Mouse (Mus musculus) liver, embryonic 15.5 days (tissue): ENCODE measurements at regions not wholly inside any gene's neighbourhood (a gene's known extent, or its start where the extent isn't known, plus 50 kb on each side); places are given as distances from the start of the nearest gene placed in this dataset.

Experiments used
- ATAC-seq: fragments of 200-750 bp; cut with Nextera tagmentation; 2 replicates; pipeline ENCODE4 v1.8.0; 2017; ENCODE audit warnings: moderate number of reproducible peaks, mild to moderate bottlenecking, moderate library complexity; ENCODE audit not compliant: insufficient read depth
- H3K27ac ChIP-seq: fragments of 300-500 bp; sonication (generic); replicated peaks from 2 replicates; pipeline ENCODE4 v1.5.1; 2015; ENCODE audit warnings: mild to moderate bottlenecking, inconsistent platforms
- H3K27me3 ChIP-seq: fragments of 300-500 bp; sonication (generic); 2 replicates; pipeline ENCODE4 v1.6.1; 2015; ENCODE audit warnings: mild to moderate bottlenecking, inconsistent platforms
- H3K36me3 ChIP-seq: fragments of 300-500 bp; sonication (generic); replicated peaks from 2 replicates; pipeline ENCODE4 v1.6.1; 2015; ENCODE audit warnings: moderate library complexity, mild to moderate bottlenecking, inconsistent platforms
- H3K4me1 ChIP-seq: fragments of 300-500 bp; sonication (generic); replicated peaks from 2 replicates; pipeline ENCODE4 v1.6.1; 2015; ENCODE audit warnings: inconsistent platforms
- H3K4me2 ChIP-seq: fragments of 300-500 bp; sonication (generic); 2 replicates; pipeline ENCODE4 v1.6.1; 2015; ENCODE audit warnings: moderate library complexity, mild to moderate bottlenecking, inconsistent platforms
- H3K4me3 ChIP-seq: fragments of 300-500 bp; sonication (generic); replicated peaks from 2 replicates; pipeline ENCODE4 v1.5.1; 2015; ENCODE audit warnings: mild to moderate bottlenecking, inconsistent platforms
- H3K9ac ChIP-seq: fragments of 300-500 bp; sonication (generic); 2 replicates; pipeline ENCODE4 v1.6.1; 2015; ENCODE audit warnings: moderate library complexity, mild to moderate bottlenecking, inconsistent platforms
- H3K9me3 ChIP-seq: fragments of 300-500 bp; sonication (generic); replicated peaks from 2 replicates; pipeline ENCODE4 v1.6.1; 2016; ENCODE audit warnings: inconsistent platforms
- WGBS: fragments of 180-500 bp; shearing (Covaris S2); methylation state at CpG from one replicate; pipeline ENCODE4 v1.1.7; 2015; ENCODE audit warnings: mixed read lengths; ENCODE audit not compliant: insufficient replicate concordance; 5-methylcytosine and 5-hydroxymethylcytosine counted together

DNA sequence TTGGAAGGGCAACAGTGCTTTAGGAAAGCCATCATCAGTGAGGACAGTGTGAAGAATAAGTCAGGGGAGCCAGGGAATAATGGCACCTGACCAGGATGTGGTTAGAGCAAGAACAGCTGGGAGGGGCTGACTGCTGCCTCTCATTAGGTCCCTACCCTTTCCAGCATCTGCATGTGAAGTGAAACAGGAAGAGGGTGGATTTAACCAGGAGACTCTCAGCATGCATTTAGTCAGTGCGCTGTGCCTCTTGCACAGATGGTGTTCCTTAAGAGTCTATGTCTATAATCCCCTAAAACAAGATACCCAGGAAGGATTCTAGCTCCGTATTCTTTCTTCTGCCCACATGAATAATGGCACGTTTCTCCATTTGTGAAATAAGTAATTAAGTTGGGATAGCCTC is 267.9 kb downstream of the Spry2 start:
- H3K4me1 ChIP-seq, result no peaks in the 10 kb centered on the region

DNA sequence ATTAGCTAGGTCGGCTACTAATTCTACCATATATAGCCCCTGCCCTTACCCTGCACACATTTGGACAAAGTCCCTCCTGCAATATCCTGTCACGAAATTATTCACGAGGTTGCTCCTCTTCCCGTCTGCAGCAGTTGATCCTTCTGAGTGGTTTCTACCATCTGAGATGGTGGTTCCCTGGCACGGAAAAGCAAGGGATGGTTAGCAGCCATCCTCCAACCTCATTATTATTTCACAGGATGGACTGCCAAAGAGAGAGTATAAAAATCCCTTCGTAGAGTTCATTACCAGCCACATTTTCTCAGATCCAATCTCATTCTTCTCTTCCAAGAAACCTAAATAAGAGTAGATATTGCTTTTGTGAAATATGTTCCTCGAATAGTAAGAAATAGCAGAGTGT is 272.2 kb downstream of the Spry2 start:
- Histone ChIP-seq H3K27ac (no peak overlapping the region), H3K9ac (no peak overlapping the region), H3K27me3 (no peaks in the 10 kb centered on the region), H3K4me1 (0 out of 2 replicates have a peak, but pooled peaks cover 2% of the 10 kb centered on the region), H3K36me3 (no peaks in the 10 kb centered on the region), H3K4me2 (no peak overlapping the region), H3K4me3 (no peak overlapping the region), H3K9me3 (no peaks in the 10 kb centered on the region)
- WGBS, result 54% methylated on average over 7 of the region's 7 CpGs
- no peak for ATAC-seq

More for the DNA sequence above, 267.9 kb downstream of the Spry2 start:
- Histone ChIP-seq H3K27ac (no peak overlapping the region), H3K4me3 (no peak overlapping the region), H3K9me3 (no peaks in the 10 kb centered on the region), H3K36me3 (no peaks in the 10 kb centered on the region), H3K9ac (no peak overlapping the region), H3K27me3 (no peaks in the 10 kb centered on the region), H3K4me2 (no peak overlapping the region)
- 55% methylated on average over 3 of the region's 3 CpGs for WGBS
- ATAC-seq, result no peak

DNA sequence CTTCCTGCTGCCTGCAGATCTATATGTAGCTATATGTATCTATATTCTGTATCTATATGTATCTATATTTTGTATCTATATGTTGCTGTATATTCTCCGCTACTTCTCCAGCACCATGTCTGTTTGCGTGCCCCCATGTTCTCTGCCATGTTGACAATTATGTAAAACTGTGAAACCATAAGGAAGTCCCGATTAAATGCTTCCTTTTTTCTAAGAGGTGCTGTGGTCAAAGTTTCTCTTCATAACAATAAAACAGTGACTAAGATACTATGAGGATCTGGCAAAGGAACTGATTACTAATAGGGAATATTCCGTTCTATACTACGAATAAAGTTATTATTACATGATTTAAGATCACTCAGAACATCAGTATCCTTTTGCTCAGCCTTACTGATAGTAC is 274.5 kb downstream of the Spry2 start:
- no peak for ATAC-seq
- H3K9me3 ChIP-seq, result no peaks in the 10 kb centered on the region
- no peak overlapping the region for H3K9ac ChIP-seq
- no peak overlapping the region for H3K27ac ChIP-seq
- H3K36me3 ChIP-seq, result no peaks in the 10 kb centered on the region
- H3K4me1 ChIP-seq, result 0 out of 2 replicates have a peak, but pooled peaks cover 2% of the 10 kb centered on the region
- no peak overlapping the region for H3K4me3 ChIP-seq
- H3K4me2 ChIP-seq, result no peak overlapping the region
- 52% methylated on average over 5 of the region's 5 CpGs for WGBS
- H3K27me3 ChIP-seq, result no peaks in the 10 kb centered on the region

DNA sequence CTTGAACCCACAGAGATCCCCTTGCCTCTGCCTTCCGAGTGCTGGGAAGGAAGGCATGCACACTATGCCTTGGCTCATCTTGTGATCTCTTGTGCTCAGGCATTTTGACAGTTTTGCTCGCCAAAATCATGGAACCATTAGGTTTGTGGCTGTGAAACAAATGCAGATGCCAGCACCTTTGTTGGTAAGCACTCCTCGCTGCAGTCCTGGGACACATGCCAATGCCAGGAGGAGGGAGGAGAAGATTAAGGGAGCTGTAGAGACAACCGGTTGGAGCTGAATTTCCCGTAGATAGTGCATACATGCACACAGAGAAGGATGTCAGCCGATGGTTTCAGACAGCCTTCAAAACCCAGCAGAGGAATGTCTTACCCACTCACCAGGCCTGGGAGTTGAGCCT is 275.5 kb downstream of the Spry2 start:
- no peak overlapping the region for H3K9ac ChIP-seq
- no peaks in the 10 kb centered on the region for H3K36me3 ChIP-seq
- no peak overlapping the region for H3K4me2 ChIP-seq
- 64% methylated on average over 6 of the region's 6 CpGs for WGBS
- no peaks in the 10 kb centered on the region for H3K9me3 ChIP-seq
- 0 out of 2 replicates have a peak, but pooled peaks cover 2% of the 10 kb centered on the region for H3K4me1 ChIP-seq
- H3K4me3 ChIP-seq, result no peak overlapping the region
- H3K27me3 ChIP-seq, result no peaks in the 10 kb centered on the region
- H3K27ac ChIP-seq, result no peak overlapping the region
- no peak for ATAC-seq

DNA sequence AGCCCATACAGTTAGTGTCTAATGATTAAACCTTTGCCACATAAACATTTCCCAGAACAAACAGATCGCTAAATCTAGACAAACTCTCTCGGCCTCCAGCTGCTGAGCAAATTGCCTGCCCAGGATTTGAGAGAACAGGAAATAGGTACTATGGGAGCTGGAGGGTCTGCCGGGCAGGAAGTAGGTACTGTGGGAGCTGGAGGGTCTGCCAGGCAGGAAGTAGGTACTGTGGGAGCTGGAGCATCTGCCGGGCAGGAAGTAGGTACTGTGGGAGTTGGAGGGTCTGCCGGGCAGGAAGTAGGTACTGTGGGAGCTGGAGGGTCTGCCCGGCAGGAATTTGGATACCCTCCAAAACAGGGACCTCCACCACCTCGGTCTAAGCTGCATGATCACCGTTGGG is 277.2 kb downstream of the Spry2 start:
- no peaks in the 10 kb centered on the region for H3K36me3 ChIP-seq
- H3K4me3 ChIP-seq, result no peak overlapping the region
- H3K4me1 ChIP-seq, result 0 out of 2 replicates have a peak, but pooled peaks cover 2% of the 10 kb centered on the region
- H3K9me3 ChIP-seq, result no peaks in the 10 kb centered on the region
- no peaks in the 10 kb centered on the region for H3K27me3 ChIP-seq
- no peak for ATAC-seq
- no peak overlapping the region for H3K4me2 ChIP-seq
- 32% methylated on average over 8 of the region's 8 CpGs for WGBS
- H3K27ac ChIP-seq, result no peak overlapping the region
- H3K9ac ChIP-seq, result no peak overlapping the region

DNA sequence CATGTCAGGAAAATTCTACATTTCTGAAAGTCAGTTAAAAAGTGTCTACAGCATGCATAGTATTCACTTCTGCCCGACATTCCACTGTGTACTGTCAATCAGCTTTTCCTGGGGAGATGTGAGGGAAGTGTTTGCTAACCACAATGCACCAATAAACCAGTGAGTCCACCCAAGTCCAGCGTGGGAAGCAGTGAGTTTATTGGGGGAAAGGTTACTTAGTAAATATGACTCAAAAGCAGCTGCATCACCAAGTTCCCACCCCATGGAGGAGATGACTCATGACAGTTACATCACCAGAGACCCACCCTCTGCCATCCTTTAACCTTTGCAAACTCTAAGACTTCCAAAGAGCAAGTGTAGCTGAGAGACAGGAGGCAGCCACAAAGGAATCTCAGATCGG is 280.9 kb downstream of the Spry2 start:
- no peak for ATAC-seq
- Histone ChIP-seq H3K9me3 (no peaks in the 10 kb centered on the region), H3K27ac (no peak overlapping the region), H3K4me1 (0 out of 2 replicates have a peak, but pooled peaks cover 2% of the 10 kb centered on the region), H3K9ac (no peak overlapping the region), H3K36me3 (no peaks in the 10 kb centered on the region), H3K4me2 (no peak overlapping the region), H3K4me3 (no peak overlapping the region), H3K27me3 (no peaks in the 10 kb centered on the region)
- 21% methylated on average over 3 of the region's 3 CpGs for WGBS

DNA sequence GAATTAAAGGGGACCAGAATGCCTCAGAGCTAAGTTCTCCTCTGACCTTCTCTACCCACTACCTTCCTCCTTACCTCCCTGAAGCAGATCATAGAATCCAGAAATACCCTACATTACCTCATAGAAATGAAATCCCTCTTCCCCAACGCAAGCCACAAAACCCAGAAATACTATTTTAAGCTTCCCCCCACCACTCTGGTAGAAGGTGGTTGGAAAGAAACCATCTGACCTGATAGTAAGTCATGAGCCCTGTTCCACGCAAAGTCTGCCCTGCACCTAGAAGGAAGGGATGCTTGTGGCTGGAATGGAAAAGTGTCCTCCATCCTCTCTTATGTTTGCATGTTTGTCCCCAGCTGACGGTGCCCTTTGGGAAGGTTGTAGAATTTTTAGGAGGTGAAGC is 283.8 kb downstream of the Spry2 start:
- Histone ChIP-seq H3K36me3 (no peaks in the 10 kb centered on the region), H3K4me3 (no peak overlapping the region), H3K27ac (no peak overlapping the region), H3K9ac (no peak overlapping the region), H3K4me2 (no peak overlapping the region), H3K9me3 (no peaks in the 10 kb centered on the region), H3K4me1 (no peaks in the 10 kb centered on the region), H3K27me3 (no peaks in the 10 kb centered on the region)
- WGBS, result 48% methylated on average over 3 of the region's 3 CpGs
- no peak for ATAC-seq

DNA sequence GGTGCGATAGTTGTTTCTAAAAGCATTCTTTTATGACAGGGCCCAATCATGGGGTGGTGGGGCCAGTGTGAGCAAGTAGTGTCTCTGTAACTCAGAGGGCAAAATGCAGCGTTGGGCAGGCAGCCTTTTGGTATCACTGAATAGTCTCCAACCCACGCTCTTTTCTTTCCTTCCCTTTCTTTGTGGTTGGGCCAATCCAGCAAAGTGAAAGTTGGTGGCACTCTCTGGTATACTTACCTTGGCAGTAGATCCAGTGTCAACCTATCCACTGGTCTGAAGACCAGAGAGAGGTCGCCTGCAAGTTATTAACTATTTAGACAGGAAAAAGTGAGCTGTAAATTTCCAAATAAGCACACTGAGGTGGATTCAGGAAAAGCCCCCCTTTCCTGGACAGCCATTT is 287.8 kb downstream of the Spry2 start:
- ATAC-seq, result no peak
- no peaks in the 10 kb centered on the region for H3K36me3 ChIP-seq
- H3K4me1 ChIP-seq, result no peaks in the 10 kb centered on the region
- H3K27ac ChIP-seq, result no peak overlapping the region
- no peak overlapping the region for H3K4me3 ChIP-seq
- H3K27me3 ChIP-seq, result no peaks in the 10 kb centered on the region
- no peaks in the 10 kb centered on the region for H3K9me3 ChIP-seq
- WGBS, result 49% methylated on average over 4 of the region's 4 CpGs
- no peak overlapping the region for H3K9ac ChIP-seq
- H3K4me2 ChIP-seq, result no peak overlapping the region

DNA sequence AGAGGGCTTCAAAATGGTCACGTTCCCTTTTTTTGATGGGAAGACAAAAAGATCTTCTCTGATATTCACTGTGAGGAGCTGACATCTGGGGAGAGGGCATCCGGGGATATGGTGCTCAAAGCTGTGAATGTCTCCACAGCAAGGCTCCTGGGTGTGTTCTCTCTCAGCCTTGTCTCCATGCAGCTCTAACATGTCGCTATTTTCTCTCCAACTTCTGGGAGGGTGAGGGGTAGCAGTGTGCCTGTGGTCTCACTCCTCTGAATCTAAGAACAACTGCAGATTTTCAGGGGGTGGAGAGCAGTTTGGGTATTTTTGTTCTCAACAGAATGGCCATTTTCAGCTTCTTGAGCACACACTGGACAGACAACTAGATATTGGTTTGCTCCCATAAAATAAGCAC is 290.1 kb downstream of the Spry2 start:
- 40% methylated on average over 3 of the region's 3 CpGs for WGBS
- Histone ChIP-seq H3K4me3 (no peak overlapping the region), H3K36me3 (no peaks in the 10 kb centered on the region), H3K4me1 (no peaks in the 10 kb centered on the region), H3K4me2 (no peak overlapping the region), H3K9me3 (no peaks in the 10 kb centered on the region), H3K27me3 (no peaks in the 10 kb centered on the region), H3K27ac (no peak overlapping the region), H3K9ac (no peak overlapping the region)
- no peak for ATAC-seq

DNA sequence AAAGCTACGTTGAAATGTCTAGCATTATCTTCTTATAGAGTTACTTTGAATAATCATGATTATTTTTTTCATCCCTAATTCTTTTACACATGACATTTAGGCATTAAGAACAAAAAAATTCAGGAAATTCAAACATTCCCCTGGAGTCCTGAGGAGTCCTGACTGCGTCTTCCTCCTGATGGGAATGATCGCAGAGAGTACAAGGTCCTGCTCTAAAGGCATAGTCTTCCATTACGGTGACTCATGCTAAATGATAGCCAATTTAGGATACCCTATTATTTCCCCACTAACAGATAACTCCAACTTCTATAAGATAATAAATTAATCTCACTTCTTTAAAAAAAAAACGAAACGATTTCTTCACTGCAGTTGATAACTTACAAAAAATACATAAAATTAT is 292.2 kb downstream of the Spry2 start:
- ATAC-seq, result no peak
- no peaks in the 10 kb centered on the region for H3K36me3 ChIP-seq
- H3K4me1 ChIP-seq, result no peaks in the 10 kb centered on the region
- H3K27me3 ChIP-seq, result no peaks in the 10 kb centered on the region
- no peak overlapping the region for H3K4me3 ChIP-seq
- H3K9ac ChIP-seq, result no peak overlapping the region
- no peaks in the 10 kb centered on the region for H3K9me3 ChIP-seq
- no peak overlapping the region for H3K4me2 ChIP-seq
- no peak overlapping the region for H3K27ac ChIP-seq
- WGBS, result 74% methylated on average over 6 of the region's 6 CpGs

DNA sequence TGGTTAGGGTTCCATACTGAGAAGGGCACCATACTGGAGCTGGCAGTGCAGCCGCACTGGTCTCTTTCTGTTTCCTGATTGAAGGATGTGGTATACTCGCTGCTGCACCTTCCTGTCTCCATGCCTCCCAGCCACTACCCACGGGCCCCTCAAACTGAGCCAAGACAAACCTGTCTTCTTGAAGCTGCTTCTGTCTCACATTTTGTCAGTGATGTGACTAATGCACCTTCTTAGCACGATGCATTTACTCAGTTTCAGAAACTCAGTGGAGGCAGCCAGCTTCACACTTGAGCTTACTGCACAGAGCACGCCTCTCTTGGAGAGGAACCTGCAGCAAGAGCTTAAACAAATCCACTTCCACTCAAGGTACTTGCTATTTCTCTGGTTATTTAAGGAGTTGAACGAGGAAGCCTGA is 293.6 kb downstream of the Spry2 start:
- Histone ChIP-seq H3K36me3 (no peaks in the 10 kb centered on the region), H3K9me3 (no peaks in the 10 kb centered on the region), H3K27me3 (no peaks in the 10 kb centered on the region), H3K4me2 (no peak overlapping the region), H3K4me1 (no peaks in the 10 kb centered on the region), H3K4me3 (no peak overlapping the region), H3K9ac (no peak overlapping the region), H3K27ac (no peak overlapping the region)
- WGBS, result 29% methylated on average over 6 of the region's 6 CpGs
- ATAC-seq, result no peak

DNA sequence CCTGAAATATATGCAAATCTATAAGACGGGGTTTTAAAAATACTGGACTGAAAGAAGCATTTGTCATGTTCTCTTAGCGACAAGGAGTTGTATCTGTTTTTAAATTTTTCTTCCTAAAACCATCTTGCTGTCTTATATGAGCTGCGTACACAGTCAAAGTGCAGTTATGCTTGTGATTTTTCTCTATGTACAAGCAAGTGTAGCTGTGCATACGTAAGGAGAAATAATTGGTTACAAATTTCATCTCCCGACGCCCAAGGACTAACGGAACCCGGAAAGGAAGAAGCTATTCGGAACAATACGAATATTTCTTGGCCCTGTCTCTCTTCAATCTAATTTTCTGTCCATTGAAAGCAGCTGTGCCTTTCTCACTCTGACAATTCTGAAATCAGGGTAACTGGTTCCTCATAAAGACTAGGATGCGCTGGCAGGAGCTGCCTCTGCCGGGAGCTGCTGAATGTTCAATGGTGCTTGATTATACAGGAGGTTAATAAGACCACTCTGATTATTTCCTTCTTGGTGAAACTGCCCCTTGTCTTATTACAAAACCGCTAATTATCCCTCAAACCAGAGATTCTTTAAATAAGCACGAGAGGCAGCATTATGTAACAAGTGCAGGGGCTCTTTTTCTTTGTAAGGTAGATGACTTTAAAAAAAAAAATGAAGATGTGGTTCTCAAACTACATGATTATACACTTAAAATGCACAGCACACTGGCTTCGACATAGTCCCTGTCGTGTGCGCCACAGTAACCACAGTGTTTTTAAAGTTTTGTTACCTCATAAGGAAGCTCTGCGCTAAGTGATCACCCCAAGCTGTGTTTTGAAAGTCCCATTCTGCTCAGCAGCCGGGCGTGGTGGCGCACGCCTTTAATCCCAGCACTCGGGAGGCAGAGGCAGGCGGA is 296.8 kb downstream of the Spry2 start:
- 79% methylated on average over 24 of the region's 24 CpGs for WGBS
- Histone ChIP-seq H3K4me3 (no peak overlapping the region), H3K4me1 (no peaks in the 10 kb centered on the region), H3K27me3 (no peaks in the 10 kb centered on the region), H3K4me2 (no peak overlapping the region), H3K27ac (no peak overlapping the region), H3K9me3 (no peaks in the 10 kb centered on the region), H3K36me3 (no peaks in the 10 kb centered on the region), H3K9ac (no peak overlapping the region)
- no peak for ATAC-seq
